Mouse (Mus musculus) CH12F3 (cell line): ENCODE measurements around the gene Ang.
"Not testable (repeated sequence)": the region's sequence is repeated elsewhere in the genome, so short reads cannot be mapped to it uniquely, and the experiment has no call there.

ENCODE experiments used
- in situ Hi-C: fragments of 300-500 bp; cut with MboI; formaldehyde crosslinking; loops from 2 replicates; pipeline ENCODE4 v1.14.3; 2020; ENCODE audit warnings: low sequenced_read_pairs

The Ang gene

GRCm38 (mm10) chr14:51088166-51088969 is 2.6 kb upstream of the Ang start:
- in situ Hi-C loops: no loop called here

- in situ Hi-C loops: no loop called here
Observed at GRCm38 (mm10) chr14:51088970-51089673, 1.8 kb upstream of the Ang start.

GRCm38 (mm10) chr14:51089674-51090076 is 1.3 kb upstream of the Ang start:
- in situ Hi-C loops: no loop called here

DNA sequence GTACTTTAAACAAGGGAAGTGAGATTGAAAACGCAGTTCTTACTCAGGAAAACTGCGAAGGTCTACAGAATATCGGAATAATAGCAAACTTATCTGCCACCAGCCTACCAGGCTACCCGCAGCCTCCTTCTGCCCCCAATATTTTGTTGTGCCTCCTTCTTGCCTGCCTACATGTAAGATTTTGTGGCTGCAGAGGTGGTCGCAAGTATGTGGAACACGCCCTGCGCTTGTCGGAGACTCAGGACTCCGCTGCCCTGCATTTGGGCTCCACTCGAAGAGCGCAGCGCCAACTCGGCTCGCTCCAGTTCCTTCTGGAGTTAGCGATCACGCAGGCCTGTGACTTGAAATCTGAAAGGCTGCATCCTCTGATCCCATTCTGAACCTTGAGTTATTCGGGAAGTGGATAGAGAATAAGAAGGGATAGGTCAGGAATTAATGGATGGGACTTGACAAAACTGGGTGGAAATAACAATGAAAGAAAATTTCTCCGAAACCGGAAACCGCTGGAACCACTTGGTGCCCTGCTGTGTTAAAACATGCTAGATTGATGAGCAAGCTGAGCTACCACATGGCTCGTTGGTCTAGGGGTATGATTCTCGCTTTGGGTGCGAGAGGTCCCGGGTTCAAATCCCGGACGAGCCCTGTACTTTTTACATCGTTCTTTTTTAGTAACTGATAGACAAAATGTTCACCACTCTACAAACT is 721 bp upstream of the Ang start:
- in situ Hi-C loops: no loop called here

GRCm38 (mm10) chr14:51092073-51092620 is 1.2 kb downstream of the Ang start:
- in situ Hi-C loops: no loop called here

GRCm38 (mm10) chr14:51093496-51093895 is 2.5 kb downstream of the Ang start:
- in situ Hi-C loops: no loop called here

- in situ Hi-C loops: no loop called here
Observed at GRCm38 (mm10) chr14:51094096-51094875, 3.3 kb downstream of the Ang start.

DNA sequence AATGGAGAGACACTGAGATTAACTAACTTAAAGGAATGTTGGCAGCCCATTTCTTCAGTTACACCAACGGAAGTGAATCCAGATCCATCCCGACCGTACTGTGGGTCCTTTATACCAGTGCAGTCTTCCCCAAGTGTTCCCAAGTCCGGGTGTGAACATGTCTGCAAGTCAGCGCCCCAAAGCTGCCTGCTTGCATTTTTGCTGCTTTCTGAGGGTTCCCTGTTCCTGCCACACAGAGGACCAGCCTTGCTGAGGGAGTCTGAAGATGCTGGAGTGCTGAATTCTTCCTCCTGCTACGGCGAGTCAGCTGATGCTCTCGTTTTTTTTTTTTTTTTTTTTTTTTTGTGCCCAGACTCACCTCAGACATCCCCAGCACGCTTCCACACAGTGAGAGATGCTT is 4.0 kb downstream of the Ang start:
- in situ Hi-C loops: no loop called here

GRCm38 (mm10) chr14:51095736-51096524 is 5.0 kb downstream of the Ang start:
- in situ Hi-C loops: no loop called here

DNA sequence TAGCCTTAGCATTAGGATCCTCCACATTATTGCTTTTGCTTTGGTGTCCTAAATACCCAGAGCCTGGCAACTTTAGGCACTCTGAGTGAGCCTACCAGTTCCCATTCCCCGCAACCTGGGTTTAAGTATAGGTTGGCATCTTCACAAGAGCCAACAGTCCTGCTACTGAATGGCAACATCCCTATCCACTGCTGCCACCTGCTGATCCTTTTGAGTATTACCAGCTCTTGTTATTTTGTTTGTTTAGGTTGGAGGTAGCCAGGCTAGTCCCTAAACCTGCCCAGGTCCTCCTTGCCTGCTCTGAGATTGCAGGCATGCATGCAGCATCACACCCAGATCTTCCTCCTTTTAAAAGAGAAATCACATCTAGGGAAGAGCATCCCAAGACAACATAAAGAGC is 7.3 kb downstream of the Ang start:
- in situ Hi-C loops: not testable (repeated sequence)

GRCm38 (mm10) chr14:51098921-51099320 is 8.0 kb downstream of the Ang start:
- in situ Hi-C loops: no loop called here

DNA sequence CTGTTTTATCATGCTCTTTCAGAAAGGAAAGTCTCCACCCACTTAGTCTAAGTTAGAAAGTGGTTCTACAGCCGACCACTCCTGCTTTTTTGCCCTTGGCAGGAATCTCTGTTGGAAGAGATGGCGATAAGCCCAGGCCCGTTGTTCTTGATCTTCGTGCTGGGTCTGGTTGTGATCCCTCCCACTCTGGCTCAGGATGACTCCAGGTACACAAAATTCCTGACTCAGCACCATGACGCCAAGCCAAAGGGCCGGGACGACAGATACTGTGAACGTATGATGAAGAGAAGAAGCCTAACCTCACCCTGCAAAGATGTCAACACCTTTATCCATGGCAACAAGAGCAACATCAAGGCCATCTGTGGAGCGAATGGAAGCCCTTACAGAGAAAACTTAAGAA is 10.3 kb downstream of the Ang start:
- in situ Hi-C loops: loop anchor here (10.0 kb wide), 2 partner anchors 76 to 144 kb away; no protein-coding TSS in a partner anchor

DNA sequence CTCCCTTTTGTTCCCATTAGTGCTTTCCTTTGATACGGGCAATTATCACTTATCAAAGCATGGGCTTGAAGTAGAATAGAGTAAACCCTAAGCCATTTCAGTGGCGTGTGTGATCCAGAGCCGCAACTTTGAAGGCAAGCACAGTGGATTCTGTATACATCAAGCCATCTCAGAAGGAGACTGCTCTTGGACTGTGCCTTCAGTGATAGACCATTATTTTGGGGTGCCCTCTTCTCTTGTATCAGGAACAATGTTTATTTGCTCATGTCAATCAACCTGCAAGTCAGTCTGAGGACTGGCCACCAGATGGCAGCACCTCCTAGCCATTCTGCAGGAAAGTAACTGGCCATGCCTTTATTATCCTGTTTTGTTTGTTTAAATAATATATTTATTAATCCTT is 12.3 kb downstream of the Ang start:
- in situ Hi-C loops: loop anchor here (10.0 kb wide), 2 partner anchors 78 to 142 kb away; no protein-coding TSS in a partner anchor

DNA sequence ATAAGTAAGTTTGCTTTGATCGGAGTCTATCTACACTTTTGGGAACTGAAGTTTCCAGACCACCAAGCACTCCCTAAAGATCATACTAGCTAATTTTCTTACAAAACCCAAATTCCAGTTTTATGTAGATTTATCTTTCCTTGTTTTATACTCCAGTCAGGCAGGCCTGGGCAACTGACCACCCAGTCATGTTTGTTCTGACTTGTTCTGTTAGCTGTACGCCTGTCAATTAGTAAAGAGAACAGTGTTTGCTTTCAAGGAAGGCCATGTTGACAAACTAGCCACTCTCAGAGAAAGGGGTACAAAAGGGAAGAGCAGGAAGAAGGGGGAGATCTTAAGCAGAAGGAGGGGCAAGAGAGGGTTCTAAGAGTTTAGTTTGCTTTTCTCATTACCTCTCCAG is 13.4 kb downstream of the Ang start:
- in situ Hi-C loops: loop anchor here (10.0 kb wide), 2 partner anchors 80 to 140 kb away; no protein-coding TSS in a partner anchor

- in situ Hi-C loops: loop anchor here (10.0 kb wide), 2 partner anchors 82 to 138 kb away; no protein-coding TSS in a partner anchor
Observed at GRCm38 (mm10) chr14:51106449-51106967, 15.6 kb downstream of the Ang start.

GRCm38 (mm10) chr14:51111966-51112365 is 21.0 kb downstream of the Ang start:
- in situ Hi-C loops: no loop called here

- in situ Hi-C loops: no loop called here
Observed at GRCm38 (mm10) chr14:51113476-51113875, 22.5 kb downstream of the Ang start.

GRCm38 (mm10) chr14:51113916-51114560 is 23.1 kb downstream of the Ang start, which contains the start of gene Eddm3b:
TSS of gene Eddm3b (plus strand) at chr14:51114426.
- in situ Hi-C loops: no loop called here

DNA sequence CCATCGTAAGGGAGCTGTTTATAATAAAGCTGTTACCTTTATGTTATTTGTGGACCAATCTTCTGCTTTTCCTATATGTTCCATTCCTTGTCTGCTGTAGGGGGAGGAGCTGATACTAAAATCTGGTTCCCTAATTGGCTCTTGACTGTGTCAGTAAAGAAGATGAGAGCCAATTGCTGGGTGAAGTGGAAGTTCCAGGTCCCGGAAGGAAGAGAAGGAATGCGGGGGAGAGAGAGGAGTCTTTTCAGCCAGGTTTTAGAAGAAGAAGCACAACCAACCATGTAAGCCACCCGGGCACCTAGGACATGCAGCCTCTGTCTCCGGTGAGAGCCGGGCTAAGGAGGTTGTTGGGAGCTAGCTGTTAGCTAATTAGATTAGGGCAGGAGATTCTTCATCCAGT is 34.7 kb downstream of the Ang start:
- in situ Hi-C loops: no loop called here
